Mouse (Mus musculus): ENCODE measurements around the gene Ap2b1.
A peak's percentile ranks its signal among the peaks of the same experiment; 100 is the strongest.

Gene Ap2b1

GRCm38 (mm10) chr11:83403787-83404186, 105.0 kb downstream of the Ap2b1 start:
- no peak for DNase-seq

- DNase-seq = no peak
Observed at GRCm38 (mm10) chr11:83406391-83406790, 107.6 kb downstream of the Ap2b1 start.

- DNase-seq = no peak
Observed at GRCm38 (mm10) chr11:83408242-83408641, 109.4 kb downstream of the Ap2b1 start.

- peak; percentile 58 to 67 for DNase-seq
Observed at GRCm38 (mm10) chr11:83409087-83409754, 110.4 kb downstream of the Ap2b1 start, which contains the start of gene Rasl10b. Rasl10b (plus strand) TSS chr11:83409137.

- DNase-seq = peak; percentile 41 to 45
Observed at GRCm38 (mm10) chr11:83409792-83410291, 111.0 kb downstream of the Ap2b1 start.

- no peak for DNase-seq
Observed at GRCm38 (mm10) chr11:83410510-83410909, 111.7 kb downstream of the Ap2b1 start.

- no peak for DNase-seq
Observed at GRCm38 (mm10) chr11:83417080-83417479, 118.3 kb downstream of the Ap2b1 start.

- DNase-seq = no peak
Observed at GRCm38 (mm10) chr11:83417708-83418107, 118.9 kb downstream of the Ap2b1 start.

- peak; percentile 44 for DNase-seq
Observed at GRCm38 (mm10) chr11:83418566-83418965, 119.7 kb downstream of the Ap2b1 start.

- peak in 1 of 2 experiments; percentile 27 for DNase-seq
Observed at GRCm38 (mm10) chr11:83420338-83420737, 121.5 kb downstream of the Ap2b1 start.

- DNase-seq = no peak
Observed at GRCm38 (mm10) chr11:83421305-83421704, 122.5 kb downstream of the Ap2b1 start.

- peak; percentile 78 to 88 for DNase-seq
Observed at GRCm38 (mm10) chr11:83424681-83425080, 125.9 kb downstream of the Ap2b1 start.

- no peak for DNase-seq
Observed at GRCm38 (mm10) chr11:83426964-83427363, 128.1 kb downstream of the Ap2b1 start.

- DNase-seq = no peak
Observed at GRCm38 (mm10) chr11:83429355-83429754, 130.5 kb downstream of the Ap2b1 start, which contains the start of gene Gas2l2. Gas2l2 (minus strand) TSS chr11:83429455.

GRCm38 (mm10) chr11:83432533-83432932, 133.7 kb downstream of the Ap2b1 start:
- DNase-seq = no peak

- no peak for DNase-seq
Observed at GRCm38 (mm10) chr11:83437377-83437776, 138.6 kb downstream of the Ap2b1 start, which contains the start of gene 1700020L24Rik. 1700020L24Rik (plus strand) TSS chr11:83437677.

GRCm38 (mm10) chr11:83439426-83440060, 140.7 kb downstream of the Ap2b1 start:
- DNase-seq = no peak

GRCm38 (mm10) chr11:83440081-83441064, 141.5 kb downstream of the Ap2b1 start:
- peak; percentile 89 to 92 for DNase-seq

- DNase-seq = peak in 1 of 2 experiments; percentile 15
Observed at GRCm38 (mm10) chr11:83441235-83441634, 142.4 kb downstream of the Ap2b1 start.

GRCm38 (mm10) chr11:83442596-83443267, 143.9 kb downstream of the Ap2b1 start:
- DNase-seq = peak; percentile 81 to 91

GRCm38 (mm10) chr11:83443824-83444223, 145.0 kb downstream of the Ap2b1 start:
- no peak for DNase-seq

GRCm38 (mm10) chr11:83445001-83445400, 146.2 kb downstream of the Ap2b1 start:
- DNase-seq = no peak

Data from cerebellum, postnatal 36 days (tissue).